Mouse (Mus musculus) pancreas, adult 10 weeks (tissue): ENCODE results near the gene Dgat2l6. TPM values are rescaled to one million over a fixed set of nuclear protein-coding genes. Genes with fewer than 3 reads are reported as not detected.

Experiments
- polyA plus RNA-seq: library from polyadenylated mRNA; stranded (reverse); fragments of 350-450 nt; fragmentation: Illumina TruSeq; extraction: RNeasy Lipid Tissue Mini Kit (QIAGEN cat#74804); gene quantifications from one replicate; pipeline ENCODE4 v1.2.3, GENCODE M21; 2015; ENCODE audit warnings: low read depth, low replicate concordance; ENCODE audit not compliant: insufficient read depth

Dgat2l6 gene
- polyA plus RNA-seq = not detected

GRCm38 (mm10) chrX:100524471-100524870 lies at the start of gene Dgat2l6:
Gene Dgat2l6, plus strand, starts transcription at chrX:100524838.

GRCm38 (mm10) chrX:100494068-100494978 lies 30.3 kb upstream of the Dgat2l6 start, which contains the start of gene Igbp1:
Gene Igbp1, plus strand, starts transcription at chrX:100494291.

GRCm38 (mm10) chrX:100571951-100572350 lies 47.3 kb downstream of the Dgat2l6 start, which contains the start of gene Awat1:
Gene Awat1, plus strand, starts transcription at chrX:100572251.

GRCm38 (mm10) chrX:100594791-100595190 lies 70.2 kb downstream of the Dgat2l6 start, which contains the start of gene P2ry4:
Gene P2ry4, minus strand, starts transcription at chrX:100594869.

Other genes starting within 250 kb of the Dgat2l6 start
- not detected for gene Otud6a, start 95.8 kb upstream of the Dgat2l6 start, polyA plus RNA-seq
- not detected for gene Awat2, start 82.1 kb upstream of the Dgat2l6 start, polyA plus RNA-seq
- 11.2 TPM for gene Igbp1, start 30.5 kb upstream of the Dgat2l6 start, polyA plus RNA-seq
- gene Awat1, start 47.4 kb downstream of the Dgat2l6 start, polyA plus RNA-seq = not detected
- gene P2ry4, start 70.0 kb downstream of the Dgat2l6 start, polyA plus RNA-seq = not detected
- gene Arr3, start 80.7 kb downstream of the Dgat2l6 start, polyA plus RNA-seq = not detected
- gene Kif4, start 100.9 kb downstream of the Dgat2l6 start, polyA plus RNA-seq = not detected
- 8.1 TPM for gene Pdzd11, start 101.7 kb downstream of the Dgat2l6 start, polyA plus RNA-seq
- not detected for gene Gdpd2, start 205.0 kb downstream of the Dgat2l6 start, polyA plus RNA-seq
- 7.2 TPM for gene Dlg3, start 242.9 kb downstream of the Dgat2l6 start, polyA plus RNA-seq